Mouse (Mus musculus) frontal cortex, postnatal 14 days (tissue): ENCODE measurements around the gene Fabp3.

ENCODE experiments used
- DNase-seq, 2 experiments: peaks; one replicate each; pipeline ENCODE4 v3.0.0; 2022; ENCODE audit warnings: low spot score in 2 of 2

Gene Fabp3

DNA sequence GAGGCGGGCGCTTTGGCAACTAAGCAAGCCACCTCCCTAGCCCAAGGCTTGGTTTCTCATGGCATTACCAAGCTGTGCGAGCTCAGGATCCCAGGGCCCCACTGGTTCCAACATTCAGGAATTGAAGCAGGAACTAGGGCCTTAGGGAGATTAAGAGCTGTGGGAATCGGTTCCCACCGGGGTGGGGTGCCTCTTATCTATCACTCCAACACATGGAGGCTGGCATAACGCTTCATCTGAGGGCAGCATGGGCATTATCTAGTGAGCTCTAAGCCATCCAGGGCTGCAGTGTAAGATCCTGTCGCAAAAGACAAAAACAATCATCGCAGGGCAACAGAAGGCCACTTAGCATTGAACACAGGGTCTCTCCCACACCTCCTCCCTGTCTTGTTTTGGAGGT is 13.9 kb upstream of the Fabp3 start:
- DNase-seq = no peak

DNA sequence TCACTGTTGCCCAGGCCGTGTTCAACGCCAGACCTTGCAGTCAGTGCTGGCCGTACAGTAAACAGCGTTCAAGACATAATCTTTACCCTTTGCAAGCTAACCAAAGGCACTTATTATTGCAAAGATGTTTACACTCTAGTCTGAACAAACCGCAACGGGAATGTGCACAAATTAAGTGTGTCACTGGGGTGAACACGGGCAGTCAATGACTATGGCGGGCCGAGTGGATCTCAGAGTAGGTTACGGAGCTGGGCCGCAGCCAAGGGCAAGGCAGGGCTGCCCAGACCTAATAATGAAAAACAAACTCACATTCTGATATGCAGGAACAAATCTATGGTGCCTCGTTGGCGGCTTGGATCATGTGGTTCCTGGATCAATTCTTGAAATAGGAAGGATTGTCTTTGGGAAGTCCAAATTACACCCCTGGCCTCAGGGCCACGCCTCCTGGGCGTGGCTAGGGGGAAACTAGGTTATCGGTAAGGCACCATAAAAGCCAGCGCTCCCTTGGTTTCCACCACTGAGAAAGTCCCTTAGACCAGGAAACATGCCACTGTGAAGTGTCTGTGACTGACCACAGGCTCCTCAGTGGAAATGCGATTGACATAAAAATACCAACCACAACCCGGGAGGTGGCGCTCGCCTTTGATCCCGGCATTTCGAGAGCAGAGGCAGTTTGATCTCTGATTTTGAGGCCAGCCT is 13.2 kb upstream of the Fabp3 start:
- no peak for DNase-seq

DNA sequence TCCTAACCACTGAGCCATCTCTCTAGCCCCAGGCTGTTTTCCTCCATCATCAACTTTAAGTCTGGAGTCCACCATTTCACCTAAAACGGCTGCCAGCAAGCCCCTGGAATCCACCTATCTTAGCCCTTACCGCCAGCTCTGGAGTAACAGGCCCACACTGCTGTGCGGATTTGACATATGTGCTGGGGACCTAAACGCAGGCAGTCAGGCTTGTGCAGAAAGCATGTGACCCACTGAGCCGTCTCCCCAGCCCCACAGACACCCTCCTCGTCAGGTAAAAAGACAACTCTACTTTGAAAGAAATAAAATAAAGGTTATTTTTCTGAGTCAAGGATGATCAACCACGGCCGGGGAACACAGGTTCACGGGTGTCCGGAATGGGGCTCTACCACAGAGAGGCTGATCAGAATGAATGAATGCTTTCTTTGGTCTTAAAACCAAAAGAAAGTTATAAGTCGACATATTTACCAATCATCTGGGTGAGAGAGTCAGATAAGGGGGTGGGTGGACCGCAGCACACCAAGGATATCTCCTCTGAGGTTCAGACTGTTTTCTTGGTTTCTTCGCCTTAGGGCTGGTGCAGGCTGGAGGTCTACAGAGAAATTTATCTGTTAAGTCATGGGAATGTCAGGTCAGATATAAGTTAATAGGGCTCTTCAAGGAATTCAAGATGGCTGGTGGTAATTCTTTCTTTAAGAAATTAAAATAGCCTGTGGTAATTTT is 12.0 kb upstream of the Fabp3 start:
- no peak for DNase-seq

DNA sequence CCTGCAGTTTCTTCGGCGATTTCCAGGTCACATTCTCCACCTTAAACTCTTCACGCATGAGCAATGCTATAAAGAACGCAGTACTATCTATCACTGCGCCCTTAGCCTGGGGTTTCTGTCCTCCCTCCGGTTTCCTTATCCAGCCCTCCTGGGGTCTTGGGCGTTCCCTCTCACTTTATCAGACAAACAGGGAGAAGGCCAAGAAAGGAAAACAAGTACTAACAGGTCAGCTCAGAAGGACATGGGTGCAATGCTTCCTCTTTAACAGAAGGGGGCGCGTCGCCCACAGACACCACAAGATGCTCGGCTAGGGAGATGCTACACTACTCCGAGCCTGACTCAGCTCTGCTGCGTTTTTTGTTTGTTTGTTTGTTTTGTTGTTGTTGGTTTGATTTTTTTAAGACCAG is 11.3 kb upstream of the Fabp3 start:
- no peak for DNase-seq

DNA sequence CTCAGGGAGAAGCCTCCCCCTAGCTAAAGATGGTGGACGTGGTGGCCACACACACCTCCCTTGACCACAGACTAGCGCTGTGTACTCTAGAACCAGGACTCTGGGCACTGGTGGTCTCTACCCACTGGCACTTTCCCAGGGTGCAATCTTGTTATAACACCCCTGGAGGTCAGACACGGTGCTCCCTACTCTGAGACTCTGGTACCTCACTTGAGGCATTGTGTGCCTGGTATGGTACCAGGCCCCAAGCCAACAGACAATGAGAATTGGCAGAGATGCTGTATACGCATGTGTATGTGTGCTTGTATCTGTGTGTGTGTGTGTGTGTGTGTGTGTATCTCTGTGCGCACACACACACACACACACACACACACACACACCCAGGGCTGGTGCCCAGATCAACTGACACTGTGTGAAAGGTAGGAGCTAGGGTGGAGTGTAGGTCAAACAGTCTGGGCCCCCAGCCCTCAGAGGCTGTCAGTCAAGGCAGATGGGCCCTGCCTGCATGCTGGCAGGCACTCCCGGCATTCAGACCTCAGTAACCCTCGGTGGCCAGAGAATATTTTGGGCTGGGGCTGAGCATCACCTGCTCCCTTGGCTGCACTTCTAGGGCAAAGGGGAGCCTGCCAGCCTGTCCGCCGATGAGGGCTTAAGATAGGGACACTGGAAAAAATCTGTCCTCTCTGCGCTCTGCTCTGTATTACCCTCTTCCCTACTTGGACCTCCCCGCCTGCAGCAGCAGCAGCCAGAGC is 9.3 kb upstream of the Fabp3 start:
- DNase-seq = no peak

DNA sequence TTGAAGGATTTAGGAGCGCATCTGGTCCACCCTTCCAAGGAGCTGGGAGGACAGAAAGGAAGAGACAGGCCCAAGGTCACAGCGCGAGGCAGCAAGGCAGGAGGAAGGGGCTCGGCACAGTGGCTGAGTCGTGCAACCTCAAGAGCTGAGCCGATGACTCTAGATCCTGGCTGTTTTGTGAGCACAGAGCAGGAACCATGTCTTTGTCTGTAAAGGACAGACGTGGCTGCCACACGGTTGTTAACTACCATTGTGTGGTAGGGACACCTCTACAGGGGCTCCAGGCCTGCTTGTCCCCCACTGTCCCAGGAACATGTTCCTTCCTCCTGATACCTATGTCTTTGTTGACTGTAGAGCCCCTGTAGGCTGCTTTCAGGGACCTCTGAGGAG is 8.8 kb upstream of the Fabp3 start:
- no peak for DNase-seq

DNA sequence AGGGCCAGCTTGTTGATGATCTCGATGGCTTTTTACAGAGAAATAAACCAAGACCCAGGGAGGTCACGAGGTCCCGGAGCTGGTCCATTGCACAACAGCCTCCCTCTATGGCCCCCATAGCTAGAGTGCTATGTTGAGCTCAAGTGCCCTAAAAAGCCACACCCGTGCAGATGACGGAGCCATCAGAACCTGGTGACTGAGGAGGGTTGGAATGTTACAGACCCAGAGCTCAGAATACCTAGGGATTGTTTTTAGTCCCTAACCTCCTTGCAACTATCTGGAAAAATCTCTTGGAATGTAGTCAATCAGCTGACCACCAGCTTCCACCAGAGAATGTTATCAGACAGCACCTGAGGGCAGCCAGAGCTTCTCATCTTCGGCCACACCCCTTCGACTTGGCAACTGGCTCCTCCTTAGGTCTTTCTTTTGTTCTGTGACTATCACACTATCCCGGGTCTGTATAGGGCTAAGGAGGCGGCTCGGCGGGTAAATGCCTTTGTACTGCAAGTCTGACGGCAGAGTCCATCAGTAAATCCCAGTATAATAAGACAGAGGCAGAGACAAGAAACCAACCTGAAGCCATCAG is 6.0 kb upstream of the Fabp3 start:
- DNase-seq = no peak

DNA sequence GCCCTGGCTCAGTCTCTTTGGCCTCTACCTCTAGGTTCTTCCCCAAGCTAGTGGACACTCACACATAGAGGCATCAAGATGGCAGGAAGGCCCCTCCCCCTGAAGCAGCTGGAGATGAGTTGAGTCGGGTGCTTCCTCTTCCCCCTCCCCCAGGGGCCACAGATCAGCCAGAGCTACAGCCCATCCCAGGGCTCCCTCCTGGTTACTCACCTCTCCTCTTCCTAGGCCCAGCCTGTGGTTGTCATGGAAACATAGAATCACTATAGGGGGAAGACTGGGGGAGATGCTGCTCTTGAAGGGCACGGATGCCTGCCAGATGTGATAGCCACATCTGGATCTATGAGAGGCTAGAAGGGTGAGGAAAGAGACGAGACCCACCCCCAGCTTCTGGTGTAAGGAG is 3.6 kb upstream of the Fabp3 start:
- no peak for DNase-seq

DNA sequence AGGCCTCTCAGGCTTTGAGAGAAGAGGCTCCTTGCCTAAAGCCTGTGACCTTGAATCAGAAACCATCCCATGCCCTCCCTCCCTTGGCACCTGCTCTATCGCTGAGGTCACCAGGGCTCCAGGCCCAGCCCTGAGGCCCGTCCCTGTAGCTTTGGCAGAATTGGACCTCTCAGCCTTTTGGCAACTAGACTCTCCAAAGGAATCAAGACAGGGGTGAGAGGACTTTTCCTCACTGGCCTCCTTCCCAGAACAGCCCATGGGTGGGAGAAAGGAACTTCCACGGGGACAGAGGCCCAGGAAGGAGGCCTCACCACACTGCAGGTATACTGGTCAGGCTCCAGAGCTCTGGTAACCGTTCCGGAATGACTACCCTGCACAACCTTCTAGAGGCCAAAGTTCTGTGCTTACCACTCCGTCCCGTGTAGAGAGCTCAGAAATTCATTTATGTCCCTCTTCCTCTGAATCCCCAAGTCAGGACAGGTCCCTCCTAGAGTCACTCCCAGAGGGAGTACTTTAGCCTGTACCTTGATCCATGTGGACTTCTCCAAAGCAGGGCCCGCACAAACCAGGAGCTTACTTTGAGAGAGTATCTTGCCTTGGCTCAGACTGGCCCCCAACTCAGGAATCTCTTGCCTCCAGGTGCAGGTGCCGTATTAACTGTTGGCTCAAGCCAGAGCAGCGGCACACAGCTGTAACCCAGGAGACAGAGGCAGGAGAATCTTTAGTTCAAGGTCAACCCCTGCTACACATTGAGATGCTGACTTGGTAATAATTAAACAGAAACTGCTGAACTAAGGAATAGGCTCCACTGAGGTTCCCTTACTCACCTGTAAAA is 1.4 kb upstream of the Fabp3 start:
- DNase-seq = no peak

DNA sequence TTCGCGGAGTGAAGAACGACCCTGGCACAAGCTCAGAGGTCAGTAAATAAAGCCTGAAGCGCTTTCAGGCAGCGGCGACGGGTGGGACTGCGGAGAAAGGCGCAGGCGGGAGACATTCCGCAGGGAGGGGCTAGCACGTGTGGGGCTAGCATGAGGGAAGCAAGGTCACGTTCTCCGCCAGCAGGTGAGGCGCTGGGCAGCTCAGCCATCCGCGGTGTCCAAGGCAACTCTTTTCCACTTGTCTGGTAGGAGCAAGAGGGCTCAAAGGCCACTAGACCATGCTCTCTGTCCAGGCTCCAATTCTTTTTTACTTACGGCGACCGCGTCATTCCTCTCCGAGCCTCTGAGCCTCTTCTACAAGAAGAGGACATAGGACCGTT is 554 bp upstream of the Fabp3 start:
- peak in 1 of 2 experiments; percentile 35 for DNase-seq

DNA sequence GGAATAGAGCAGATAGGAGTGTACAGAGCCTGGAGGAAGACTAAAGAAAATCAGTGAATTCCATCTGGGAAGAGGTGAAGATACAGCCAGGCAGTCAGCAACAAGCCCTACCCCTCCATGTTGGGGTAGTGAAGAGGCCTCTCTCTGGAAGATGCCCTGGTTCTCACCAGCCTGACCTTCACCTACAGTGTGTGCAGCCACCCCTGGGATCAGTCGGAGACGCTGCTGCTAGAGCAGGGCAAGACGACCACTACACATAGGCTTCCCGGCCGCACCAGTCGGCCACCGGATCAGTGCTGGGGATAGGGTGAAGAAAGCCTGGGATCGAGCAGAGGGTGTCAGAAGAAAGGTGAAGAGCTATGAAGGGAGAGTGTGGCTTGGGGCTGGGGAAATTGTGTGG is 859 bp downstream of the Fabp3 start:
- DNase-seq = no peak

DNA sequence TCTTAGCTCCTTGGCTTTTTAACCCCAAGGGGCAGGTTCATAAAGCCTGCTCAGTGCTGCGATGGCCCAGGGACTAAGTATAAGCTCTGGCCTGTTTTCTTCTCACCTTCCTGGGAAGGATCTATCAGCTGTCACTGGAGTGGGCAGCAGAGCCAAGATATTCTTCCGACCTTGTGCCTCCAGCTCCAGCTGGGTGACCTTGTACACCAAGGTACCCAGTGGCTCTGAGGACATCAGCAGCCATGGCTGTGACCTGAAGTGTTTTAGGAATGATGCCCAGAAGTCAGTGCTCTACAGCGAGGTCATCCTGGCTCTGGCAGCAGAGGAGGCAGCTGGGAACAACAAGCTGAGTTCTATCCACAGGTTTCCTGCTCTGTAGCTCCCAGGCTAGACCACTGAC is 4.1 kb downstream of the Fabp3 start:
- DNase-seq = no peak

DNA sequence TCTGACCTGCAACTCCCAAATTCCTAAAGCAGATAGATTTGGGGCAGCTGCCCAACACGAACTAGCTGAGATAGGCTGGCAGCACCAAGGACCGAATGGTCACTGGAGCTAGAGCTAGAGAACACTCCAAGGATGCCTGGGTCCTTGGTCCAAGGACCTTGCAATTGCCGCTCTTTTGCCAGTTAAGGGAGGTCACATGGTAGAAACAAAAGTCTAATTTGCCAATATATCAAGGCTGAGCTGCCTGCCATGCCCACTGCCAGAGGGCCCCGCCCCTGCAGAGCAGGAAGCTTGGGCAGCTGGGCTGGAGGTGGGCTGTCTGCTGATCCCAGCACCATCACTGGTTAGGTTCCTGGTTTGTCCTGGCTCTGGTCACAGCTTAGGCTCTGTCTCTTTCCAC is 5.2 kb downstream of the Fabp3 start:
- no peak for DNase-seq

DNA sequence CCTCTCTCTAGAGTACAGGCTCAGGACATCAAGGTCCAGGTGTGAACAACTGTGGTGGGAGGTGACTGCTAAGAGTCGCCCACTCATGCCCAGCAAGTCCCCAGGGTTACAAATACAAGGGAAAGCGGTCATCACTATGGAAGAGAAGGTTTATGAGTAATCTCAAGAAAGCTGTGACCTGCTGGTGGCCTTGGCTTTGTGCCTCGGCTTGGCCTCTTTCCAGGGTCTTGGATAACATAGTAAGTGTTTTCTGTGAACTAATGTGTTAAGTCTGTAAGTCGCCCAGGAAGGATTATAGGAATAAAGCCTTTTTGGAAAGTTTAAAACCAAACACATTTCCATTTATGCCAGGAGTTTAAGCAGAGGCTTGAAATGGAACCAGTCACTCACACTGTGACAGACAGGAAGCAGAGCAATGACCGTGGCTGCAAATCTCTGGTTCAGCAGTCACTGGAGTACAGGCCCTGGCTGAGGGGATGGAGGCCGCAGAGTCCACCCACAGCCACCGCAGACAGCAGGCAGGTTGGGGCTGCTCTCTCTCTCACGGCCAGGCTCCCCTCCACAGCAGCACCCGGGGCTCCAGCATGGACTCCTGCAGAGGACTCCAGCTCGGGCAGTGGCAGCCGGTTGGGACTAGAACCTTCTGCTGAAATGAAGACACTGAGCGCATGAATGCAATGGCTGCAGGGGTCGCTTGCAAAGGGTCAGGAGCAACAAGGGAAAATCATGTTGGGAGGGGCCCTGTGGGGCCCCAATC is 7.6 kb downstream of the Fabp3 start:
- no peak for DNase-seq

DNA sequence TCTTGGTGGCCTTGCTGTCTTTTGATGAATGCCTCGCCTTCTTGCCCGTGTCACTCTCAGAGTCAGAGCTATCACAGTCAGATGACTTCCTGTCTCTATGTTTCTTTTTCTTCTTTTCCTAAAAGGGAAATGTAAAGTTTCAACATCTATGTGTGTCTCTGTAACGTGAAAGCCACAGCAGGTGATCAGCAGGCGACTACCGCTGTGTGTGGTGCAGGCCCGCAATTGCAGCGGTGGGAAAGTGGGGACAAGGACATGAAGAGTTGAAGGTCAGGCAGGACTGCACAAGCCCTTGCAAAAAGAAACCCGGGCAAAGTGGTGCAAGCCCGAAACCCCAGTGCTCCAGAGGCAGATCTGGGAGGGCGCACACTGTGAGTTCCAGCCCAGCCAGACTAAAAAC is 8.3 kb downstream of the Fabp3 start:
- DNase-seq = no peak

DNA sequence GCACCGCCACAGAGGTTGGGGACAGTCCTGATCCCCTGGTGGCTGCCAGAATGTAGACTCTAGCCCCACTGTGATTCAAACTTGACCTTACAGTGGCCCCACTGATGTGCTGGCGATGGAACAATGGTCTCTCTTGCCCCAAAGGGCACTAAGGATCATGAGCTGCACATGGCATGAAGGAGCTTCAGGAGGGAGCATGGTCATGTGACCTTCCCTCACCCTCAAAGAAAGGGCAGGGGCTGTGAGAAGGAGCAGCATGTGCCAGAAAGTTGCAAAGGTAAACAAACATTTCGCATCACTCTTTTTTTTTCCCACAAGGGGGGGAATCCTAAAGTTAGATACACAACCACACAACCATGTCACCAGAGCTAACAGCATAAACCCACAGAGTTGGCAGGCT is 9.7 kb downstream of the Fabp3 start:
- no peak for DNase-seq

DNA sequence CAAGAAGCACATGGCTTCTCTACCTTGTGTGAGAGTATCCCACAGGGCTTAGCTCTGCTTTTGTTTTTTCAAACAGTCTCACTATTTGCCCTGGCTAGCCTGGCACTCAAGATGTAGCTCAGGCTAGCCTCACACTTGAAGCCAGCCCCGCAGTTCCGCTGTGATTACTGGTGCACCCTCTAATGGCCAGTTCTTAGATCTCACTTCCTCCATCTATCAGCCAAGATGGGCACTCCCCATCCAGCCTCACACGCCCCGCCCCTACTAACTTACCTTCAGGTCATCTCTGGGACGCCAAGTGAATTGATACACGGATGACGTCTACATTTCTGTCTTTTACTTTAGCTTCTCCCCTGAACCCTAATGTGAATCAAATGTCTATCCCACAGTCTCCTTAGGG is 11.2 kb downstream of the Fabp3 start:
- no peak for DNase-seq

DNA sequence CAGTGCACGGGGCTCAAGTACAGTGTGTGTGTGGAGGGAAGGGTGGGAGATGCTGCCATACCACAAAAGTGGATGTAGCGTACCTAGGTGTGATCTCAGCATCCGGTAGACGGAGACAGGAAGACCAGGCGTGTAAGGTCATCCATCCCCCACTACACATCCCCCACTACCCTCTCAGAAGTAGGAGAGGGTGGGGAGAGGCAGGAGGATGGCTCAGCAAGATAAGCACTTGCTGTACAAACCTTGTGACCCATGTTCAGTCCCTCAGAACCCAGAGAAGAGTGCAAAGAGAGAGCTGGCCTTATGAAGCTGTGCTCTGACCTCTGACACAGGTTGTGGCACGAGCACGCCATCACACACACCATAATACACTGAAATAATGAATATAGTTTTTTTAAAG is 13.2 kb downstream of the Fabp3 start:
- DNase-seq = no peak

DNA sequence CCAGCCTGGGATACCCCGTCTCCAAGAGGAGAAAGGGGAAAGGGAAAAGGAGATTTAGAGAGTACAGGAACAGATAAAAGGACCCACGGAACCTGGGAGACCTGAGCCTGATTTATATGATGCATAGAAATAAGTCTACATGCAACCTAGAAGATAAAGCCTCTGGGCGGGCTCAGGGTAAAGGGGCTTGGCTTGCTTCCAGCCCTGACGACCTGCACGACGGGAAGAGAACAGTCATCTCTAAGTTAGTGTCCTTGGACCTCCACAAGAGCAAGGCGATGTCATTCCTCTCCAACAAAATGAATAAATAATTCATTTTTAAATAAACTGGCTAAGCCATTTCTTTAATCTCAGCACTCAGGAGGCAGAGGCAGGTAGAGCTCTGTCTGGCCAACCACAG is 14.2 kb downstream of the Fabp3 start:
- DNase-seq = no peak

DNA sequence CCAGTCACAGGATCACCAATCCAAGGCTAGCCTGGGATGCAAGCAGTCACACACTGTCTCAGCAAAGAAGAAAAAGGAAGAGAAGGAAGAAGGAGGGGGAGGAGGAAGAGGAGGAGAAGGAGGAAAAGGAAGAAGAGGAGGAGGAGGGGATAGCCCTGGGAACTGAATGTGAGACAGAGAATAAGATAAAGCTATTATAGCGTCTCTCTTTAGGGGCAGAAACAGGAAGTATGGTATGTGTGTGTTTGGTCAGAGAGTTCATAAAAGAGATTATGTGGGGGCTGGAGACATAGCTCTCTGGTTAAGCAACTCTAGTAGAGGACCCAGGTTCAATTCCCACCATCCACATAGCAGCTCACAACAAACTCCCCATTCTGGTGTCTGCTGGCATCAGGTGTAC is 14.8 kb downstream of the Fabp3 start:
- no peak for DNase-seq

DNA sequence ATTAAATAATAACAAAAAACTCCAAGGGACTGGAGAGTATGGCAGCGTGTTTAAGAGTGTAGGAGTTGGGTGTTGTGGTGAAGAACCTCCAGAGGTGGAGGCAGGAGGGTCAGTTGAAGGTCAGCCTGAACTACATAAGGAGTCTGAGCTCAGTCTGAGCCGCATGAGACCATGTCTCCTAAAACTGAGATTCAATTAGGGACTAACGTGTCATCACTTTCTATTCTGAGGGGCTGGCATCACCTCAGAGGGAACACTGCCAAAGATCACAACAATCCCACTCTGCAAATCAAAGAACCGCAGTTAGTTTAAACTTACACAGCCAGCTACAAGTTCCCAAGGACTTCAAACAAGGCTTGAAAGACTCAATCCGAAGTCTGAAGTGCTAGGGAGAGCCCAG is 15.2 kb downstream of the Fabp3 start:
- DNase-seq = no peak
